Mouse (Mus musculus): ENCODE data around the gene Pif1. TPM values are rescaled to one million over a fixed set of nuclear protein-coding genes. Genes with fewer than 3 reads are reported as not detected.

The Pif1 gene
- total RNA-seq, 1 experiment from 2014 or later = not detected

DNA sequence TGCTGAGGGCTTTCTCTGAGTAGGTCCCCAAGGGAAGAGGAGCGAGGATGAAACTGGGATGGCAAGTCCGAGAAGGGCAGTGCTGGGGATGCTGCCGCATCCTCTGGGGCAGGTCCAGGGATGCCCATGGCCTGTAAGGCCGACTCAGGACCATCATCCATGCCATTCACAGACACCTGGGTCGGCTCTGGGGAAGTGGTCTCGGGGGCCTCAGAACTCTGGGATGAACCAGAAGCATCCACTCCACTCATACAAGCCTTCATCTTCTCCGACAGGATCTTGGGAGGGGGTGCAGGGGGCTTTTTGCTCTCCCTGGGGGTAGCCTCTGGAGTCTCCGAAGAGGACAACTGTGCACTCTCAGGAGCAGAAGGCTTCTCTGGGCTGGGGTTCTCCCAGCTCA lies 30.6 kb upstream of the Pif1 start:
- no peak for ATAC-seq (replicated peaks; ENCODE audit: insufficient number of reproducible peaks, low FRiP score, low TSS enrichment, poor library complexity, severe bottlenecking)

DNA sequence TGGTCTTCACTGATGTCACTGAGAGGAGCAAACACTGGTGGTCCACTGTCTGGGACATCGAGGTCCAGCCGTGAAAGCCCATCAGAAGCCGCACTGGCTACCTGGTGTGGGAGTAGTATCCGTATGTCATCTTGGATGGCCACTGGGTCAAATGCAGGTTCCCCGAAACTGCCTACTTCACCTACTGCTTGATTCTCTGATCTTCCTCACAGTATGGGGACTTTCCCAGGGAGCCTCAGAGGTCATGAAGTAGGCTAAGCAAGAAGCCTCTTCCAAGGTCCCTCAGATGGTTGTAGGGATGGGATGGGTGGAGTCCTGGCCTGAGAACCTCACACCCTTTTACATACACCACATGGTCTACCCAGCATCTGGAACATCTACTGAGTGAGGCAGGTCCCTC lies 30.0 kb upstream of the Pif1 start:
- ATAC-seq (replicated peaks; ENCODE audit: insufficient number of reproducible peaks, low FRiP score, low TSS enrichment, poor library complexity, severe bottlenecking) = no peak

DNA sequence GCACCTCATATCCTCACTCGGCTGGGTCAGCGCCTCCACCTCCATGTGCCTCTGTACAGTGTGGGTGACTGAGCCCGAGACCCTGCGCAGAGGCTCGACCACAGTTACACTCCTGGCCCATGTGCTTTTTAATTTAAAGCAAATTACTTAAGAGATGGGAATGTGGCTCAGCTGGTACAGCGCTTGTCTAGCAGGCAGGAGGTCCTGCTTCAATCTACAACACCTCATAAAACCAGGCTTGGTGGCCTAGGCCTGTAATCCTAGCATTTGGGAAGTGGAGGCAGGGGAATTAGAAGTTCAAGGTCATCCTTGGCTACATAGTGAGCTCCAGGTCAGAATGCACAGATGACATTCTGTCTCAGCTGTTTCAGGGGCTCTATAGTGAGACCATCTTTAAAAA lies 28.2 kb upstream of the Pif1 start:
- ATAC-seq (replicated peaks; ENCODE audit: insufficient number of reproducible peaks, low FRiP score, low TSS enrichment, poor library complexity, severe bottlenecking) = no peak

DNA sequence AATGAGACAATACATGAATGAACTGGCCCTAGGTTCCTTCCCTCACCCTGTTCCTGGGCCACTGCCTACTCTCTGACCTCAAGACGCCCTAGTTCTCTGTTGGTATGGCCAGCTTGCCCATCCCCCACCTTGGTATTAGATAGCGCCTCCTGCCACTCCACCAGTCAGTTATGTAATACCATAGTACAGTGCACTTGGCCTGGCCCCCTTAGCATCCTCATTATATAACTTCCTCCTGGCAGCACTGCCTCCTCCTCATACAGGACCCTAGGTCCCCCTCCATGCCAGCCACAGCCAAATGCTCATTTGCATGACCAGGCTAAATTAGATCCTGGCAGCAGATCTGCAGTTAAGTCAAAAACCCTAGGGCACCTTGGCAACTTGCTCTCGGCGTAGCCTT lies 25.9 kb upstream of the Pif1 start:
- ATAC-seq (replicated peaks; ENCODE audit: insufficient number of reproducible peaks, low FRiP score, low TSS enrichment, poor library complexity, severe bottlenecking) = peak; percentile 85

DNA sequence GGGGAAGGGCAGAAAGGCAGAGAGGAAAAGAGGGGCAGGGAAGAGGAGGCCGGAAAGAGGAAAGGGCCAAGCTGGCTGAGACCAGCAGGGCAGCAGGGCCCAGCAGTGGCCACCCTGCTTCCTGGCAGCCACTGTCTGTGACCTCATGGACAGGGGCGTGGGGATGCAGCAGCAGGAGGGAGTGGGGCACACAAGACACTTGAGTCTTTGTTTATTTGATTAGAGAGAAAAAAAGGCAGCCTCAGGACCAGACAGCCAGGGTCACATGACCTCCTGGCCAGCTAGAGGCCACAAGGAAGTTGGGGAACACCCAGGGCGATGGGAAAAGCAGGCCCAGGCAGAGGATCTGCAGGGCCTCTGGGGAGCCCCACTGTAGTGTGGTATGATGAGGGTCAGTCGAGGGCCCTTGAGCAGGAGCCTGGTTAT lies 24.9 kb upstream of the Pif1 start:
- ATAC-seq (replicated peaks; ENCODE audit: insufficient number of reproducible peaks, low FRiP score, low TSS enrichment, poor library complexity, severe bottlenecking) = no peak

DNA sequence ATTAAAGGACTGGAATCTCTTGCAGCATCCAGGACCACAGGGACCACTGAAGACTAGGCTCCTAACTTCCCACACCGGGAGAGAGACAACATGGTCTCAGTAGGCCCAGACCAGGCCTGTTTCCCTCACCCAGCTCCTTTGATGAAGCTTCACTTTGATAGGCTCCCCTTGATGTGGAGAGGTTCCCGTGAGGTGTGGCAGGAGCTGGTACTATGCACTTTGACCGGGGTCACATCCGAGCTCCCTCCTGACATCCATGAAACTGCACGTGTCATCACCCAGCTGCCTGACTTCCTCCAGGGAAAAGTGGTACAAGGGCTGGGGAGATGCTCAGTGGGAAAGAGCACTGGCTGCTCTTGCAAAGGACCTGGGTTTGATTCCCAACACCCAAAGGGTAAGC lies 23.9 kb upstream of the Pif1 start:
- ATAC-seq (replicated peaks; ENCODE audit: insufficient number of reproducible peaks, low FRiP score, low TSS enrichment, poor library complexity, severe bottlenecking) = no peak

DNA sequence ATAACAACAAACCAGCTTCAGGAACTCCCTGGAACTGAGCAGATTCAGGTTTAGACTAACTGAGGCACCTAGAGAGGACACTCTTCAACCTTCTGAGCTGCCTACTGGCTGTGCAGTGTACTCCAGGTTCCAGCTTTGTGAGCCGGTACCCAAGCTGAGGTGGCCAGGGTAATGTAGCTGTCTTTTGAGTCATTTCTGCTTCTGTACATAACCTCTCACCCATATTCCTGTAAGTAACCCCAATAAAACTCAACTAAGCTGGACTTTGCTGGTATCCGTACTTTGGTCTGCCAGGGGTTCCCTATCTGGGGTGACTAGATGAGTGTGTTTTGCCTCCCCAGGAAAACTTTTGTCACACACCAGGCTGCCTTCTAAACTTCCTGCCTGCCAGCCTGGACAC lies 22.3 kb upstream of the Pif1 start:
- ATAC-seq (replicated peaks; ENCODE audit: insufficient number of reproducible peaks, low FRiP score, low TSS enrichment, poor library complexity, severe bottlenecking) = no peak

DNA sequence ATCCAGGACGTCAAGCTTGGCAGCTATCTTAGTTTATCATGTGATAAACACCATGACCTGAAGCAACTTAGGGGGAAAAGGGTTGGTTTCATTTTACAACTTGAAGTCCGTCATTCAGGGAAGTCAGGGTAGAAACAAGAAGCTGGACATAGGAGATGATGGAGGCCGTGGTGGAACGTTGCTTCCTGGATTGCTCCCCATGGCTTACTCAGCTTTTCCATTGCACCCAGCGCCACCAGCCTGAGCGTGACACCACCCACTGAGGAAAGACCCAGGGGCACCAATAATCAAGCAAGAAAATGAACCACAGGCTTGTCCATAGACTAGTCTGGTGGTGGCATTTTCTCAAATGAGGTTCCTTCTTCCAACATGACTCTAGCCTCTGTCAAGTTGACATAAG lies 18.2 kb upstream of the Pif1 start:
- ATAC-seq (replicated peaks; ENCODE audit: insufficient number of reproducible peaks, low FRiP score, low TSS enrichment, poor library complexity, severe bottlenecking) = peak; percentile 20; the same call in 1 of the 2 replicates

DNA sequence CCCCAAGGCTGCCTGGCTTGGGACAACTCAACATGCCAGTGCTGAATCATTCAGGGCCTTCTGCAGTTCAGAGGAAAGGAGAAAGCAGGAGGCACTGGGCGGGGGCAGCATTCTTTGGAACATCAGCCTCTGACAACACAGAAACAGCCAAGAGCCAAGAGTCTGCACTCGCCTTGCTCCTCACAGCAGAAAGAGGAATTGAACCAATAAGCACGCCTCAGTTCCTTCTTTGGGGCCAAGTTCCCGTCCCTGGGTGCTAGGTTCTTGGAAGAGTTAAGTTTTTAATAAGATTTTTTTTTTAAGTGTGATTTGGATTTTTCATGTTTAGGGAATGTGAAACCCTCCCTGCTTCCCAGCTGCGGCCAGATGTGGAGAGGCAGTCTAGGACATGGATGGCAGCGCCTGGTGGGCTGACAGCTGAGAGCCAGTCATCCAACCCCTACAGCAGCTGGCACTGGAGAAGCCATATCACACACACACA lies 17.4 kb upstream of the Pif1 start:
- ATAC-seq (replicated peaks; ENCODE audit: insufficient number of reproducible peaks, low FRiP score, low TSS enrichment, poor library complexity, severe bottlenecking) = peak; percentile 70

DNA sequence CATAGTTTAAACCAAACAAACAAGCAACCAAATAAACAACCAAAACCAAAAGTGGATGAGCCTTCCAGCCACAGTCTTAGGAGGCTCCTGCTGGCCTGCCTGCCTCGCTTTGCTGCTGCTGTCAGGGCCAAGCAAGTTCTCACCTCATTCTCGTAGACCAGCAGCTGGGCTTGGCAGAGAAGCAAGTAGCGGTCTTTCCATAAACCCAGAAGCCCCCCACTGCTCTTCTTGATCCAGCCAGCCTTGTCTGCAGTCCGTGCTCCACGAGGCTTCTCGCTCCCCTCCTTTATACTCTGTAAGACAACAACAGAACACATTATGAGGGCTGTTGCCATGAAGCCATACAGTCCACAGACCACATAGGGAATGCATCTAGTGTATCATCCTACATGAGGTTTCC lies 14.1 kb upstream of the Pif1 start:
- no peak for ATAC-seq (replicated peaks; ENCODE audit: insufficient number of reproducible peaks, low FRiP score, low TSS enrichment, poor library complexity, severe bottlenecking)

DNA sequence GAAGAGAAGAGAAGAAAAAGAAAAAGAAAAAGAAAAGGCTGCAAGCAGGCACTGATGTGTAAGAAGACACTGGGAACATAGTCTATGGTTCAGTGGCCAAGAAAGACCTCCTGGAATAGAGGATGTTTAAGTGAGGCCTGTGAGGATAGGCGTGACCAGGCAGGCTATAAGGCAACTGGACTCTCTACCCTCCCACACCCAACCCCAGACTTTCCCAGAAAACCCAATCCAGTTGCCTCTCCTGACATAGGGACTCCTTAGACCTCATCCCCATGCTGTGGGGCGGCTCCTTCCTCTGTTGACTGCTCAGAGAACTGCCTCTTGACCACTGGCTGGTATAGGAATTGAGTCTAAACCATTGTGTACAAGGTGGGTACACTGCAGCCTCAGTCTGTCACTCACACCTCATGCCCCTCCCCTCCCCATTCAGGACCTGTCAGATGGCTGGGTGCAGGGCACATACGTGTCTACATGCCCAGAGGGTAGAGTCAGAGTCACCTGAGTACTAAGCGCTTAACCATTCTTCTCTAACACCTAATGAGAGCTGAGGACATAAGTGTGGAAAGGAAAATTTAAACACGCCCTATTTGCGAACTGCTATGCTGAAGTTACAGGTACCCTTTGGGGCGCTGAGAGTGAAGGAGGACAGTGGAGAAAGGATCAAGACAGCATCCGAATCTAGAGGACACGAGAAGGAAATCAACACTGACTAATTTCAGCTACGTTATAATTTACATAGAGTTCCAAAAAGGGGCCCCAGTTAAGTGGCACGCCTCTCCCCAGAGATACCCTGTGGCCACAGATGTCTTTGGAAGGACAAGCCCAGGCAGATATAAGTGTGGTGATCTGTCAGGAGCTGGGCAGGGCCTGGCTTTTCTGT lies 12.2 kb upstream of the Pif1 start:
- no peak for ATAC-seq (replicated peaks; ENCODE audit: insufficient number of reproducible peaks, low FRiP score, low TSS enrichment, poor library complexity, severe bottlenecking)

DNA sequence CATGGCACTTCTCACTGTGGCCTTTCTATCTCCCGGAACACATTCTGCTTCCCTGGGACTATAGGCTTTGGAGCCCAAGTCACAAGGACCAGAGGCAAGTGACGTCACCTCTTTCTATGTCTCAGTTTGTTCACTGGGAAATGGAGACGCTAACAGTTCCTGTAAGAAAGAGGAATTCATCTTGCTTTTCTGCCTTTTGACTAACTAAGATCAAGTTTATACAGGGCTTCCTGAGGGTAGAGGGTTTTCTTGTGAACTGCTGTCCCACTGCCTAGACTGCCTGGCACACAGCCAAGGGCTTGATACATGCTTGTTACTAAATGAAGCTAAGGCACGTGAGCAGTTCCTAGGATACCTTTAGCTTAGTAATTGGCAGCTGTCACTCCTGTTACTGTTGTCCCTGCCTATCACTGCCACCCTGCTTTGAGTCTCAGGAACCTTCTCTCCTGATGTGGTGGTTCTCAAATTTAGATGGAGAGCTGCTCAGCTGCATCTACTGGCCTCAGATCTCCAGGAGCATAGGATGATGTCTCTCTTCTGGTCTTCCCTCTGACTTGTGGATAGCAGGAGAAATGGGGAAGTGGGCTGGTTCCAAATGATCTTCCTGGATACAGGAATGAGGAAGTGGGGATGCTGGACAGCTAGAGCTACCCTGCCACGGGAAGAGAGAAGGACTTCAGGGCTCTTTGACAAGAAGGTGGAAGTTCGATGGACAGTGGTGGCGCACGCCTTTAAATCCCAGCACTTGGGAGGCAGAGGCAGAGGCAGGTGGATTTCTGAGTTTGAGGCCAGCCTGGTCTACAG lies 11.4 kb upstream of the Pif1 start:
- ATAC-seq (replicated peaks; ENCODE audit: insufficient number of reproducible peaks, low FRiP score, low TSS enrichment, poor library complexity, severe bottlenecking) = no peak

DNA sequence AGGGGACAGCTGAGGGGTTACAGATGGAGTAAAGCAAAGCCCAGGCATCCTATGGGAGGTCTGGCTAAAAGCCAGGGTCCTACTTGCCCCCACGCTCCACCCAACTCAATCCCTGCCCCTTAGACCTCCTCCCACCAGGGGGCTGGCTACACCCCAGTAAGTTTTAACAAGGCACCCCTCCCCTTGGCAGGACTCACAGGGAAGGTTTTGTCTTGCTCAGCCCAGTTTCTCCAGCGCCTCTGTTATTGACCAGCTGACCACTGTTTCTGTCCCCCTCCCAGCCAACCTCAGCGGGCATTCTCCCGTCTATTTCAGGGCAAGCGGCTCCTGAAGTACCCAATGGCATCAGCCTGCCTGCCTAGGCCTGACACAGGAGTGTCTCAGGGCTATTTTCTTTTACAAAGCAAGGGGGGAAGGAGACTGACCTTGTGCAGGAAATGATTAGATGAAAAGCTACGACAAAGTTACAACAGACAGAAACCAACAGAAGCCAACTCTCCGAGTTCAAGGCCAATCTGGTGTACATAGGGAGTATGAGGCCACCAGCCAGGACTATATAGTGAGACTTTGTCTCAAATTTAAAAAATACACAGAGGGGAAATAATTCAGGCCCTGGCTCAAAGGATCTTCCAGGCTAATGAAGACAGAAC lies 10.0 kb upstream of the Pif1 start:
- no peak for ATAC-seq (replicated peaks; ENCODE audit: insufficient number of reproducible peaks, low FRiP score, low TSS enrichment, poor library complexity, severe bottlenecking)

DNA sequence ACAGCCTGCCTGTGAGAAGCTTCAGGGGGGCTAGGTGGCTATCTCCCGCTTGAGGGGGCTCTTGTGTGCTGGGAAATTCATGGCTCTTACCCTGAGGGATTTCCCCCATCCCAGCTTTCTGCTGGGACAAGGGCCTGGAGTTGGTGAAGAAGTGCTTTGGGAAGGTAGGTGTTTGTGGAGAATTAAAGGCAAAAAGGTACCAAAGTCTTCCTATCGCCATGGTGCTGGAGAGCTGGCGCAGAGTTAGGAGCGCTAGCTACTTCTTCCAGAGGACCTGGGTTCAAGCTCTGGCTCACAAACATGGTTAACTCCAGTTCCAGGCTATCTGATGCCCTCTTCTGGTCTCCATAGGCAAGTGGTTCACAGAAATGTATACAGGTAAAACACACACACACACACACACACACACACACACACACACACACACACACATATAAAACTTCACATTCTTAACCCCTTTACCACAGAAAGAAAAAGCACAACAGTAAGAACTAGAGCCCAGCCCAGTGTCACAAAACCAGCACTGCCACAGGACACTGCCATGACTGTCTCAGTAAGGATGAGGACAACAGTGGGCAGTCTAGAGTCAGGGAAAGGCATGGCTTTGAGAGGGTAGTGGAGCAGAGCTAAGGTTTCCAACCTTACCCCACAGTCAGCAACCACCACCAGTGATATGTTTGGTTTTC lies 9.3 kb upstream of the Pif1 start:
- no peak for ATAC-seq (replicated peaks; ENCODE audit: insufficient number of reproducible peaks, low FRiP score, low TSS enrichment, poor library complexity, severe bottlenecking)

DNA sequence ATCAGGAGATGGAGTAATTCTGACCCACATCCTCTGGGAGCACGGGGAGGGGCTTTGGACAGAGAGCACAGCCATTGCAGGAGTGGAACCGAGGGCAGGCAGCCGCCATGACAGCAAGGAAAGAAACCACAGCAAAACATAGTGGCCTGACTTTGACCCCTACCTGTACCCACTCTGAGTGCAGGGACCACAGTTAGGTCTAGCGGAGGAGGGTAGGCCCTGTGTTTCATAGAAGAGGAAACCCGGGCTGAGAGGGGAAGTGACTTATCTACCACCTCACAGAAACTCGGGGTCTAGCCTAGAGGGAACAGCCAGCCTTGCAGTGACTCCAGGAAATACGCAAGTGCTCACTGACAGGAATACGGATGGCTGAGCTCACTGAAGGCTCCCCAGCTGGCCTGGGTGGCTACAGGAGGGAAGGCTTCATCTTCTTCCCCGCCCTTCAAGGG lies 8.1 kb upstream of the Pif1 start:
- peak; percentile 21 for ATAC-seq (replicated peaks; ENCODE audit: insufficient number of reproducible peaks, low FRiP score, low TSS enrichment, poor library complexity, severe bottlenecking)

DNA sequence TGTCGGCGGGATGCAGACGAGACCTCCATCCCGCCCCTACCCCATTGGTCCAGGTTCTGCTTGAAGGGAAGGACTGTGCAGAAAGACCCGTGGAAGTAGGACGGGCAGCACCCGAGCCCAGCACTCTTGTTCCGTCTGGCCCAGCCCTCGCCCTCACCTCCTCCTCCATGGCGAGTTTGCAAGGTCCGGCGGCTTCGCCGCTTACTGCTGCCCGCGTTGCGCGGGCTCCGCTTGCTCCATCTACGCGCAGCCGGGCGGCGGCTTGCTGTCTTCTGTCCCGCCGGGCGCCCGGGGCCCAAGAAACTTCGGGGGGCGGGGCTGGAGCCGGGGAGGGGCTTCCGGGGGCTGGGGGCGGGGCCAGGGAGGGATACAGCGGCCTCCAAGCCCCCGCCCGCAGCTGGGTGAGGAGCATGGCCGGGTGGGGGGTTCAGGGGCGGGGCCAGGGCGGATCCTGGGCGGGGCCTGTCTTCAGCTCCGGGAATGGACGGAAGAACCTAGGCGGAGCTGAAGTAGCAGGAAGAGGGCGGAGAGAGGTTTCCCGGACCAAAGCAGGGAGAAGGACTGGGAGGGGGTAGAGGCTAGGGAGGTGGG lies 7.1 kb upstream of the Pif1 start, which contains the start of gene Plekho2:
Plekho2 (minus strand) TSS at position 260 of the 591 bp plus-strand sequence.
- peak; percentile 55 for ATAC-seq (replicated peaks; ENCODE audit: insufficient number of reproducible peaks, low FRiP score, low TSS enrichment, poor library complexity, severe bottlenecking)

DNA sequence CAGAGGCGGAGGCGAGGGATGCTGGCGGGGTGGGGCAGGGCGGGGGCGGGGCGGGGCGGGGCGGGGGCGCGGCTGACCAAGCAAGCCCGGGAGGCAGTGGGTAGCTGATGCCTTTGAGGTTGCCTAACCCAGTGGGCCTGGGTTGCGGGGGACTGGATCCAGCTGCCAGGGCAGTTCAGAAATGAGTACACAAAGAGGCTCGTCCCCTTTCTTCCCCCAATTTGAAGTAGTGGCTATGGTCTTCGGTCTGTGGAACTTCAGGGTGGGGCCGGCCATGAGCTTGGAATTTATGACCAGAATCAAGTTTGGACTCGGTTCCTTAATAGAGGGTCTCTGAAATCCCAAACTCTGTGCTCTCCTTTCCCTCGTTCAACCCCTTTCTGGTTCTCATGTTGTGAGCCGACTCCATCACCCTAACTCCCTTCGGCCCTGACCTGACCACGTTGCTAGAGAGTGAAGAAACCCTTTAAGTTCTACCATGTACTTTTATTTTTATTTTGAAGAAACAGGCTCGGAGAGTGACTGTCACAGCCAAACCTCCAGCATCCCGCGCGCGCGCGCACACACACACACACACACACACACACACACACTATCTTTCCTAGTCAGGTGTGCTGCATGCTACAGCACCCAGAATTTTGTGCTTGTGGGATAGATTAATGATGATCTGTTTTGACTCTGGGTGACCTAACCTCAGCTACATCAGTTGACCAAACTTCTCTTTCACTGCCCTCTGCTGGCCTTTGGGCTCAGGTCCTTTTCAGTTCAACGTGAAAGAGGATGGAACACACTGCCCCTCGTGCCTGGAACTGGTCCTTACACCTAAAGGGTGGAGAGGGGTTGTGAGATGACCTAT lies 6.3 kb upstream of the Pif1 start:
- ATAC-seq (replicated peaks; ENCODE audit: insufficient number of reproducible peaks, low FRiP score, low TSS enrichment, poor library complexity, severe bottlenecking) = peak; percentile 75

All from monocyte, adult 5-6 weeks (primary cell).